Mouse (Mus musculus) lung, embryonic 14.5 days (tissue): ENCODE results near the gene Gcnt3. TPM values are rescaled to one million over a fixed set of nuclear protein-coding genes. Genes with fewer than 3 reads are reported as not detected.

Source experiments
- ATAC-seq: fragments of 200-750 bp; cut with Nextera tagmentation; 2 replicates; pipeline ENCODE4 v1.8.0; 2017; ENCODE audit warnings: mild to moderate bottlenecking, moderate TSS enrichment, moderate library complexity; ENCODE audit not compliant: insufficient read depth
- DNase-seq: peaks from one replicate; pipeline ENCODE4 v3.0.0-alpha.2; 2015
- H3K27ac ChIP-seq: fragments of 300-500 bp; sonication (generic); 2 replicates; pipeline ENCODE4 v1.5.1; 2014; ENCODE audit warnings: low read depth, mild to moderate bottlenecking, moderate library complexity
- H3K27me3 ChIP-seq: fragments of 300-500 bp; sonication (generic); 2 replicates; pipeline ENCODE4 v1.6.1; 2014; ENCODE audit warnings: low read length, control low read depth; ENCODE audit not compliant: insufficient read depth
- H3K36me3 ChIP-seq: fragments of 300-500 bp; sonication (generic); 2 replicates; pipeline ENCODE4 v1.6.1; 2014; ENCODE audit warnings: control low read depth; ENCODE audit not compliant: insufficient read depth
- H3K4me1 ChIP-seq: fragments of 300-500 bp; sonication (generic); 2 replicates; pipeline ENCODE4 v1.6.1; 2014; ENCODE audit warnings: antibody characterized with exemption, control low read depth; ENCODE audit not compliant: insufficient read depth
- H3K4me2 ChIP-seq: fragments of 300-500 bp; sonication (generic); 2 replicates; pipeline ENCODE4 v1.6.1; 2014; ENCODE audit warnings: mild to moderate bottlenecking
- H3K4me3 ChIP-seq: fragments of 300-500 bp; sonication (generic); 2 replicates; pipeline ENCODE4 v1.5.1; 2014; ENCODE audit warnings: low read depth, low read length
- H3K9ac ChIP-seq: fragments of 300-500 bp; sonication (generic); 2 replicates; pipeline ENCODE4 v1.6.1; 2014
- H3K9me3 ChIP-seq: fragments of 300-500 bp; sonication (generic); 2 replicates; pipeline ENCODE4 v1.6.1; 2016; ENCODE audit warnings: low read depth, low read length, control low read depth
- CTCF ChIP-seq: IDR thresholded peaks from 2 replicates; pipeline ENCODE4 v1.5.1; 2016; ENCODE audit warnings: antibody characterized with exemption, low read depth
- WGBS: fragments of 180-500 bp; shearing (Covaris S2); extraction: QIAGEN DNeasy Blood & Tissue Kit; methylation state at CpG from one replicate; pipeline ENCODE4 v1.1.7; 2014; 5-methylcytosine and 5-hydroxymethylcytosine counted together
- polyA plus RNA-seq: library from polyadenylated mRNA; unstranded; fragments of >200 nt; fragmentation: Nextera tagmentation; extraction: Ambion mirVana; gene quantifications from 2 replicates; pipeline ENCODE4 v1.2.1, GENCODE M21; 2014

The Gcnt3 gene
- polyA plus RNA-seq, 1 experiment from 2014 or later: 0.21 TPM

- peaks cover 67% of the 10 kb centered on the region for H3K36me3 ChIP-seq
- no peak overlapping the region for H3K4me3 ChIP-seq
- H3K9me3 ChIP-seq: no peaks in the 10 kb centered on the region
- WGBS: 87% methylated on average over 14 of the region's 14 CpGs
- H3K4me2 ChIP-seq: no peak overlapping the region
- no peak for ATAC-seq
- no peak for DNase-seq
- H3K4me1 ChIP-seq: no peaks in the 10 kb centered on the region
- no peaks in the 10 kb centered on the region for H3K27me3 ChIP-seq
- no peak overlapping the region for H3K9ac ChIP-seq
- no peak overlapping the region for H3K27ac ChIP-seq
- no peak for TF ChIP-seq CTCF
Measured at GRCm38 (mm10) chr9:70007506-70008248, 30.2 kb downstream of the Gcnt3 start.

GRCm38 (mm10) chr9:70006984-70007383, 30.9 kb downstream of the Gcnt3 start:
- 82% methylated on average over 5 of the region's 5 CpGs for WGBS
- no peak for ATAC-seq

GRCm38 (mm10) chr9:70003516-70003915, 34.4 kb downstream of the Gcnt3 start:
- Histone ChIP-seq H3K9ac (no peak overlapping the region), H3K4me1 (no peaks in the 10 kb centered on the region), H3K27ac (no peak overlapping the region), H3K4me2 (no peak overlapping the region), H3K9me3 (no peaks in the 10 kb centered on the region), H3K27me3 (no peaks in the 10 kb centered on the region), H3K36me3 (peaks cover 85% of the 10 kb centered on the region), H3K4me3 (no peak overlapping the region)
- TF ChIP-seq CTCF: no peak
- no peak for ATAC-seq
- 71% methylated on average over 10 of the region's 10 CpGs for WGBS
- DNase-seq: no peak

More at GRCm38 (mm10) chr9:70006984-70007383, 30.9 kb downstream of the Gcnt3 start:
- Histone ChIP-seq H3K9ac (no peak overlapping the region), H3K4me1 (no peaks in the 10 kb centered on the region), H3K36me3 (peaks cover 73% of the 10 kb centered on the region), H3K4me3 (no peak overlapping the region), H3K4me2 (no peak overlapping the region), H3K27ac (no peak overlapping the region), H3K9me3 (no peaks in the 10 kb centered on the region), H3K27me3 (no peaks in the 10 kb centered on the region)
- DNase-seq: no peak
- TF ChIP-seq CTCF: no peak

- H3K4me1 ChIP-seq: no peaks in the 10 kb centered on the region
- peak; percentile 46 for TF ChIP-seq CTCF
- no peak overlapping the region for H3K9ac ChIP-seq
- DNase-seq: peak; percentile 20
- 75% methylated on average over 1 of the region's 1 CpGs for WGBS
- no peaks in the 10 kb centered on the region for H3K9me3 ChIP-seq
- peaks cover 89% of the 10 kb centered on the region for H3K36me3 ChIP-seq
- no peaks in the 10 kb centered on the region for H3K27me3 ChIP-seq
- no peak overlapping the region for H3K4me2 ChIP-seq
- no peak for ATAC-seq
- H3K4me3 ChIP-seq: no peak overlapping the region
- no peak overlapping the region for H3K27ac ChIP-seq
Measured at GRCm38 (mm10) chr9:69999318-69999717, 38.6 kb downstream of the Gcnt3 start.

GRCm38 (mm10) chr9:69994547-69994946, 43.3 kb downstream of the Gcnt3 start:
- no peak for DNase-seq
- H3K9ac ChIP-seq: no peak overlapping the region
- no peak overlapping the region for H3K4me2 ChIP-seq
- ATAC-seq: no peak
- no peak for TF ChIP-seq CTCF
- WGBS: 87% methylated on average over 5 of the region's 5 CpGs
- no peaks in the 10 kb centered on the region for H3K27me3 ChIP-seq
- peaks cover 63% of the 10 kb centered on the region for H3K36me3 ChIP-seq
- no peaks in the 10 kb centered on the region for H3K9me3 ChIP-seq
- H3K27ac ChIP-seq: no peak overlapping the region
- H3K4me1 ChIP-seq: peaks cover 9% of the 10 kb centered on the region
- H3K4me3 ChIP-seq: no peak overlapping the region

- TF ChIP-seq CTCF: no peak
- no peak for ATAC-seq
- WGBS: 74% methylated on average over 1 of the region's 1 CpGs
Measured at GRCm38 (mm10) chr9:69993479-69993878, 44.4 kb downstream of the Gcnt3 start.

GRCm38 (mm10) chr9:69992841-69993277, 45.0 kb downstream of the Gcnt3 start:
- H3K9ac ChIP-seq: no peak overlapping the region

More at GRCm38 (mm10) chr9:69993479-69993878, 44.4 kb downstream of the Gcnt3 start:
- Histone ChIP-seq H3K36me3 (peaks cover 52% of the 10 kb centered on the region), H3K4me3 (no peak overlapping the region), H3K9ac (no peak overlapping the region), H3K9me3 (no peaks in the 10 kb centered on the region), H3K4me1 (peaks cover 9% of the 10 kb centered on the region), H3K4me2 (no peak overlapping the region), H3K27ac (no peak overlapping the region), H3K27me3 (no peaks in the 10 kb centered on the region)
- no peak for DNase-seq

More at GRCm38 (mm10) chr9:69992841-69993277, 45.0 kb downstream of the Gcnt3 start:
- no peak overlapping the region for H3K4me2 ChIP-seq
- H3K4me3 ChIP-seq: no peak overlapping the region
- TF ChIP-seq CTCF: no peak
- H3K27me3 ChIP-seq: no peaks in the 10 kb centered on the region
- no peaks in the 10 kb centered on the region for H3K9me3 ChIP-seq
- ATAC-seq (no peak), DNase-seq (no peak)
- WGBS: 60% methylated on average over 5 of the region's 5 CpGs
- peaks cover 46% of the 10 kb centered on the region for H3K36me3 ChIP-seq
- H3K27ac ChIP-seq: peak overlapping the region; percentile 7; the same call in 1 of the 2 replicates
- H3K4me1 ChIP-seq: peaks cover 9% of the 10 kb centered on the region
